Mouse (Mus musculus) adrenal gland, adult 18-20 months (tissue): ENCODE measurements around the gene Katnal1. TPM values are rescaled to one million over a fixed set of nuclear protein-coding genes. Genes with fewer than 3 reads are reported as not detected.

Source experiments
- total RNA-seq, 2 experiments: library from RNA; stranded (reverse); gene quantifications; 1 replicate in 1 of 2; 2 replicates in 1 of 2; pipeline ENCODE4 v1.2.3; 2021

Katnal1 gene
- total RNA-seq, 2 experiments from 2014 or later = 5.8 to 8.3 TPM

Other genes starting within 250 kb of the Katnal1 start
- gene Gm42791, start 65.8 kb upstream of the Katnal1 start, total RNA-seq = 1 to 10 TPM; 3.4 to 8.0 TPM